8 mouse cellular contexts compared by ENCODE assay signal in the genomic region with DNA sequence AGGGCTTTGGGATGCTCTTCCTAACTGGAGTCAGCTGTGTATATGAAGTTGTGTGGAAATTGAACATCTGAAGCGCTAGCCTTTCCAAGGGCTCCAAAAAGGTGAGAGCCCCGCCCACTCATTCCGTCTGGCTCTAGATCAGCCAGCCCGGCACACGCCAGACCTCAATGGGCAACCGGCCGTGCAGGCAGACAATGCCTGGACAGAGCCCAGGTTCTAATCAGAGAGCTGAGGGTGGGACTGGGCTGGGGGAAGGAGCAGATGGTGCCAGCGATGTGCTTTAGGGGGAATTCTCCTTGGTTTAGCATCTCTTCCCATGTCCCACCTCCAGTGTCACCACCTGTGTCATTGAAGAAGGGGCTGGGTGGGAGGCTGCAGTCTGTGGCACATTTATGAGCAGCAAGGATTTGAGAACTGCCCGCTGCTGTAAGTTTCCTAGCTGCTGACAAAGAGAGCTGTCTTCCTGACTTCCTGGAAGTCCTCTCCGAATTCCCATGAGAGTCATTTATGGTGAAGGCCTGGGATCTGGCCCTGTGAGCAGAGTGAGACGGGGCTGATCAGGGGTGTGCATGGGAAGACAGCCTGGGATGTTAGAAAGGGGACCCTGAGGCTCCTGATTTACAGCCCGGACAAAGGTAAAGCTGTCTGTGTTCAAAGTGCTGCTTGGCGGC. TPM values are rescaled to one million over a fixed set of nuclear protein-coding genes. Genes with fewer than 3 reads are reported as not detected.
A peak's percentile ranks its signal among the peaks of the same experiment; 100 is the strongest.
DNase-seq lines count a peak whose midpoint lies in the region; ATAC-seq and TF ChIP-seq lines count a peak whose summit lies in the region.

No protein-coding gene starts in this region.

- peak overlapping the region; percentile 75 for H3K4me3 ChIP-seq in layer of hippocampus, adult 2 months
- peak overlapping the region; percentile 85 for H3K4me3 ChIP-seq in limb, embryonic 13.5 days
- peak overlapping the region; percentile 39 for H3K4me3 ChIP-seq in small intestine, adult 2 months (ENCODE audit: low read depth, low read length)

- 28% methylated on average over 13 of the region's 13 CpGs for WGBS in limb, embryonic 13.5 days
- WGBS in small intestine, adult 2 months, result 22% methylated on average over 13 of the region's 13 CpGs

- no peaks in the 10 kb centered on the region for H3K27me3 ChIP-seq in limb, embryonic 13.5 days
- H3K27me3 ChIP-seq in small intestine, adult 2 months (ENCODE audit: control insufficient read depth, insufficient read depth, low read length), result no peaks in the 10 kb centered on the region

- peak overlapping the region; percentile 96 for H3K27ac ChIP-seq in layer of hippocampus, adult 2 months
- 0 out of 2 replicates have a peak overlapping the region, but pooled peaks have one; percentile 10 for H3K27ac ChIP-seq in limb, embryonic 13.5 days
- H3K27ac ChIP-seq in small intestine, adult 2 months (ENCODE audit: insufficient read depth, low read depth, low read length), result peak overlapping the region; percentile 97

- peaks cover 93% of the 10 kb centered on the region for H3K4me1 ChIP-seq in limb, embryonic 13.5 days
- H3K4me1 ChIP-seq in small intestine, adult 2 months (ENCODE audit: control insufficient read depth, insufficient read depth, insufficient read length, low read length), result peaks cover 55% of the 10 kb centered on the region

- no peak for TF ChIP-seq POLR2A in small intestine, adult 2 months (IDR thresholded peaks at IDR 0.05; ENCODE audit: low read depth, low read length)

- no peak for TF ChIP-seq CTCF in layer of hippocampus, adult 2 months (conservative IDR thresholded peaks at IDR 0.05)
- TF ChIP-seq CTCF in small intestine, adult 2 months (IDR thresholded peaks at IDR 0.05; ENCODE audit: extremely low read depth, insufficient read length, insufficient replicate concordance, low read depth, low read length), result no peak

- DNase-seq in layer of hippocampus, adult 2 months (ENCODE audit: low spot score in 2 of 2), result no peak
- no peak for DNase-seq in layer of hippocampus, postnatal 14 days (ENCODE audit: low spot score in 2 of 2)
- peak; percentile 61 for DNase-seq in cerebellum, adult 9-10 months
- DNase-seq in heart, postnatal 14 days, result peak; percentile 28 to 43
- DNase-seq in natural killer cell, adult 2 months (ENCODE audit: low spot score in 2 of 2), result no peak
- DNase-seq in spleen, adult 12 weeks (ENCODE audit: low spot score), result no peak

- intact Hi-C loops in heart, postnatal 14 days (cut with DNase I), result no loop called here

- H3K9ac ChIP-seq in limb, embryonic 13.5 days, result peak overlapping the region; percentile 39; the same call in 1 of the 2 replicates

- peak overlapping the region; percentile 87 for H3K4me2 ChIP-seq in limb, embryonic 13.5 days (replicated peaks)

- H3K36me3 ChIP-seq in limb, embryonic 13.5 days, result no peaks in the 10 kb centered on the region
- H3K36me3 ChIP-seq in small intestine, adult 2 months (ENCODE audit: control insufficient read depth, insufficient read depth, low read length), result no peaks in the 10 kb centered on the region

- no peak for ATAC-seq in limb, embryonic 13.5 days (ENCODE audit: low FRiP score, low read depth)

- H3K9me3 ChIP-seq in limb, embryonic 13.5 days, result no peaks in the 10 kb centered on the region

RNA-seq across cellular contexts. Expression of gene Kif21b, which starts 2.5 kb away (rescaled TPM):
- total RNA-seq in layer of hippocampus, adult 2 months (2021), result 10 to 100 TPM; 33.9 to 36.5 TPM
- total RNA-seq in layer of hippocampus, postnatal 14 days (2021), result 100 to 1,000 TPM in 1 of 2 experiments, 10 to 100 TPM in 1; 98.6 to 105 TPM
- total RNA-seq in heart, postnatal 14 days (2021), result 1 to 10 TPM; 1.2 to 4.3 TPM
- polyA plus RNA-seq in limb, embryonic 13.5 days (2015; fragmentation: Nextera tagmentation; extraction: Ambion mirVana), result 5.5 and 5.6 TPM in 2 replicates
- 12.4 and 28.6 TPM in 2 replicates for polyA plus RNA-seq in small intestine, adult 2 months (2012; rRNA removed)

Comparison
In these comparisons a context has a peak if more than half of its experiments do, and no peak if none do; other contexts are left out.
1. DNase-seq: peak in cerebellum, adult 9-10 months (single experiment) and heart, postnatal 14 days (2 of 2); none in layer of hippocampus, adult 2 months (0 of 2), layer of hippocampus, postnatal 14 days (0 of 2), natural killer cell, adult 2 months (0 of 2) and spleen, adult 12 weeks (single experiment).
2. H3K27ac ChIP-seq: peak in every context shown above with its lines; median percentile 97 in small intestine, adult 2 months; 96 in layer of hippocampus, adult 2 months; 10 in limb, embryonic 13.5 days.
3. RNA of gene Kif21b, which starts 2.5 kb away (total RNA-seq): 98.6 to 105 TPM in layer of hippocampus, postnatal 14 days and 33.9 to 36.5 TPM in layer of hippocampus, adult 2 months; 1.2 to 4.3 TPM in heart, postnatal 14 days; every median in the first group is over 4 times any median in the second.
4. Peak in every context shown above with its lines, with median percentiles within 50 percentile points of each other: H3K4me3 ChIP-seq.